Mouse (Mus musculus) kidney, postnatal 0 days (tissue): Measurements from ENCODE around the gene Ect2l. TPM values are rescaled to one million over a fixed set of nuclear protein-coding genes. Genes with fewer than 3 reads are reported as not detected.

Experiments used
- ATAC-seq: fragments of 200-750 bp; cut with Nextera tagmentation; replicated peaks from 2 replicates; pipeline ENCODE4 v1.8.0; 2017; ENCODE audit warnings: low read depth, moderate number of reproducible peaks, moderate TSS enrichment, moderate library complexity; ENCODE audit not compliant: low FRiP score
- DNase-seq: peaks from one replicate; pipeline ENCODE4 v3.0.0-alpha.2; 2016; ENCODE audit warnings: low spot score
- H3K27ac ChIP-seq: fragments of 300-500 bp; sonication (generic); 2 replicates; pipeline ENCODE4 v1.5.1; 2014; ENCODE audit warnings: mild to moderate bottlenecking
- H3K27me3 ChIP-seq: fragments of 300-500 bp; sonication (generic); 2 replicates; pipeline ENCODE4 v1.6.1; 2014; ENCODE audit warnings: low read length, mixed read lengths; ENCODE audit not compliant: insufficient read depth
- H3K36me3 ChIP-seq: fragments of 300-500 bp; sonication (generic); 2 replicates; pipeline ENCODE4 v1.6.1; 2014; ENCODE audit warnings: low read length, mixed read lengths; ENCODE audit not compliant: insufficient read depth
- H3K4me1 ChIP-seq: fragments of 300-500 bp; sonication (generic); replicated peaks from 2 replicates; pipeline ENCODE4 v1.6.1; 2014; ENCODE audit warnings: antibody characterized with exemption, low read length, mixed read lengths; ENCODE audit not compliant: insufficient read depth
- H3K4me2 ChIP-seq: fragments of 300-500 bp; sonication (generic); 2 replicates; pipeline ENCODE4 v1.6.1; 2014; ENCODE audit warnings: mild to moderate bottlenecking, low read length, moderate library complexity, mixed read lengths
- H3K4me3 ChIP-seq: fragments of 300-500 bp; sonication (generic); replicated peaks from 2 replicates; pipeline ENCODE4 v1.5.1; 2014; ENCODE audit warnings: low read depth, low read length
- H3K9ac ChIP-seq: fragments of 300-500 bp; sonication (generic); 2 replicates; pipeline ENCODE4 v1.6.1; 2014; ENCODE audit warnings: low read depth, low read length
- H3K9me3 ChIP-seq: fragments of 300-500 bp; sonication (generic); replicated peaks from 2 replicates; pipeline ENCODE4 v1.6.1; 2016; ENCODE audit warnings: low read length, inconsistent platforms, mixed read lengths
- CTCF ChIP-seq: IDR thresholded peaks from 2 replicates; pipeline ENCODE4 v1.5.1; 2016; ENCODE audit warnings: antibody characterized with exemption, low read depth, mild to moderate bottlenecking, moderate library complexity
- WGBS: fragments of 180-500 bp; shearing (Covaris S2); extraction: QIAGEN DNeasy Blood & Tissue Kit; methylation state at CpG from one replicate; pipeline ENCODE4 v1.1.7; 2014; 5-methylcytosine and 5-hydroxymethylcytosine counted together
- polyA plus RNA-seq: library from polyadenylated mRNA; unstranded; fragments of >200 nt; fragmentation: Nextera tagmentation; extraction: Ambion mirVana; gene quantifications from 2 replicates; pipeline ENCODE4 v1.2.1, GENCODE M21; 2015

The Ect2l gene
- polyA plus RNA-seq, 1 experiment from 2014 or later = 0.17 TPM

GRCm38 (mm10) chr10:18113473-18114093 lies 97.1 kb downstream of the Ect2l start:
- Histone ChIP-seq H3K27ac (no peak overlapping the region), H3K4me3 (no peak overlapping the region), H3K4me1 (no peaks in the 10 kb centered on the region), H3K4me2 (no peak overlapping the region), H3K9me3 (no peaks in the 10 kb centered on the region), H3K36me3 (0 out of 2 replicates have a peak, but pooled peaks cover 11% of the 10 kb centered on the region), H3K27me3 (no peaks in the 10 kb centered on the region), H3K9ac (no peak overlapping the region)
- DNase-seq (no peak), ATAC-seq (no peak)
- 93% methylated on average over 10 of the region's 10 CpGs for WGBS
- TF ChIP-seq CTCF = no peak

GRCm38 (mm10) chr10:18110940-18111339 lies 99.8 kb downstream of the Ect2l start:
- DNase-seq = no peak
- no peak overlapping the region for H3K4me2 ChIP-seq
- no peaks in the 10 kb centered on the region for H3K27me3 ChIP-seq
- H3K9ac ChIP-seq = no peak overlapping the region
- H3K4me3 ChIP-seq = no peak overlapping the region
- ATAC-seq = no peak
- no peak for TF ChIP-seq CTCF
- 0 out of 2 replicates have a peak, but pooled peaks cover 3% of the 10 kb centered on the region for H3K36me3 ChIP-seq
- H3K9me3 ChIP-seq = no peaks in the 10 kb centered on the region
- H3K27ac ChIP-seq = no peak overlapping the region
- H3K4me1 ChIP-seq = no peaks in the 10 kb centered on the region

- peak; percentile 61 for TF ChIP-seq CTCF
- 58% methylated on average over 5 of the region's 5 CpGs for WGBS
- Histone ChIP-seq H3K36me3 (peaks cover 9% of the 10 kb centered on the region), H3K4me3 (no peak overlapping the region), H3K9me3 (no peaks in the 10 kb centered on the region), H3K4me1 (no peaks in the 10 kb centered on the region), H3K27ac (no peak overlapping the region), H3K4me2 (no peak overlapping the region), H3K9ac (no peak overlapping the region), H3K27me3 (no peaks in the 10 kb centered on the region)
- ATAC-seq (no peak), DNase-seq (peak; percentile 65)
Measured at GRCm38 (mm10) chr10:18107471-18107870, 103.2 kb downstream of the Ect2l start.

GRCm38 (mm10) chr10:18102166-18102565 lies 108.5 kb downstream of the Ect2l start:
- WGBS = 39% methylated on average over 5 of the region's 5 CpGs

GRCm38 (mm10) chr10:18090691-18091090 lies 120.0 kb downstream of the Ect2l start:
- H3K4me1 ChIP-seq = no peaks in the 10 kb centered on the region
- ATAC-seq = no peak
- no peak overlapping the region for H3K4me2 ChIP-seq
- DNase-seq = no peak
- H3K27ac ChIP-seq = no peak overlapping the region
- no peak for TF ChIP-seq CTCF
- H3K9me3 ChIP-seq = no peaks in the 10 kb centered on the region
- 0 out of 2 replicates have a peak, but pooled peaks cover 11% of the 10 kb centered on the region for H3K36me3 ChIP-seq
- no peak overlapping the region for H3K9ac ChIP-seq
- H3K27me3 ChIP-seq = no peaks in the 10 kb centered on the region
- H3K4me3 ChIP-seq = no peak overlapping the region

More at GRCm38 (mm10) chr10:18102166-18102565, 108.5 kb downstream of the Ect2l start:
- no peak overlapping the region for H3K4me3 ChIP-seq
- no peaks in the 10 kb centered on the region for H3K4me1 ChIP-seq
- peaks cover 15% of the 10 kb centered on the region for H3K36me3 ChIP-seq
- TF ChIP-seq CTCF = peak; percentile 26; the same call in 1 of the 2 replicates
- no peaks in the 10 kb centered on the region for H3K27me3 ChIP-seq
- H3K9me3 ChIP-seq = no peaks in the 10 kb centered on the region
- H3K9ac ChIP-seq = no peak overlapping the region
- H3K4me2 ChIP-seq = no peak overlapping the region
- H3K27ac ChIP-seq = no peak overlapping the region
- DNase-seq (no peak), ATAC-seq (no peak)

- DNase-seq (no peak), ATAC-seq (no peak)
- Histone ChIP-seq H3K9me3 (no peaks in the 10 kb centered on the region), H3K27ac (no peak overlapping the region), H3K4me3 (no peak overlapping the region), H3K4me2 (no peak overlapping the region), H3K36me3 (no peaks in the 10 kb centered on the region), H3K9ac (no peak overlapping the region), H3K4me1 (no peaks in the 10 kb centered on the region), H3K27me3 (no peaks in the 10 kb centered on the region)
- TF ChIP-seq CTCF = no peak
- WGBS = 91% methylated on average over 6 of the region's 6 CpGs
Measured at GRCm38 (mm10) chr10:18082772-18083171, 127.9 kb downstream of the Ect2l start.

GRCm38 (mm10) chr10:18081536-18081935 lies 129.2 kb downstream of the Ect2l start:
- H3K9me3 ChIP-seq = no peaks in the 10 kb centered on the region
- no peaks in the 10 kb centered on the region for H3K4me1 ChIP-seq
- 77% methylated on average over 1 of the region's 1 CpGs for WGBS
- no peak for DNase-seq
- no peaks in the 10 kb centered on the region for H3K36me3 ChIP-seq
- H3K9ac ChIP-seq = no peak overlapping the region
- no peak overlapping the region for H3K4me3 ChIP-seq
- no peak for TF ChIP-seq CTCF
- no peaks in the 10 kb centered on the region for H3K27me3 ChIP-seq
- H3K27ac ChIP-seq = no peak overlapping the region
- no peak overlapping the region for H3K4me2 ChIP-seq
- no peak for ATAC-seq

Other genes with a start within 250 kb of the Ect2l start
- gene Abracl, start 187.6 kb downstream of the Ect2l start, polyA plus RNA-seq = 192 and 194 TPM in 2 replicates
- 13.7 and 19.5 TPM in 2 replicates for gene Reps1, start 155.0 kb downstream of the Ect2l start, polyA plus RNA-seq
- gene Ccdc28a, start 24.1 kb upstream of the Ect2l start, polyA plus RNA-seq = 16.5 and 19.3 TPM in 2 replicates
- gene Nhsl1, start 108.1 kb upstream of the Ect2l start, polyA plus RNA-seq = 8.5 and 8.8 TPM in 2 replicates